Mouse (Mus musculus): Measurements from ENCODE around the gene Mettl23.

GRCm38 (mm10) chr11:116834954-116835353, 8.1 kb upstream of the Mettl23 start:
- no peak for TF ChIP-seq CTCF (IDR thresholded peaks at IDR 0.05; ENCODE audit: low read depth, low read length)
- TF ChIP-seq GATA1 (IDR thresholded peaks at IDR 0.05; ENCODE audit: borderline replicate concordance, low read length) = no peak
- TF ChIP-seq TAL1 (conservative IDR thresholded peaks at IDR 0.05; ENCODE audit: low read depth, low read length) = no peak

Data from G1E (cell line).